Mouse (Mus musculus): ENCODE measurements around the gene Adgrg3.
A peak's percentile ranks its signal among the peaks of the same experiment; 100 is the strongest.

Adgrg3 gene

DNA sequence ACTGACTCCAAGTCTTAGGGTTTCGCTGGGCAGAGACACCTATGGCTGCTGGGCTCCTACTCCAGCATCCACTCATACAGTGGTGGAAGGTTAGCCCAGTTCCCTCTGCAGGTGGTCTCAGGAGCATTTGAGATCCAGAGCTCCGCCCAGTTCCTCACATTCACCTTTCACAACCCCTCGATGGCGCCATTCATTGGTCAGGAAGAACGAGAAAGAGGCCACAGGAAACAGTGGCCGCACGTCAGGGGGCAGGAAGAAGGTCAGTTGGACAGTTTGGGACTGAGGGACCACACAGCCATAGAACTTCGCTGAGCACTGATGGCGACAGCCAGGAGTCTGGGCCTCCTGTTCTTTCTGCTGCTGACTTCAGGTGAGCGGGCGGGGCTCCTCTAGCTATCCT is at the start of gene Adgrg3:
Gene Adgrg3, plus strand, starts transcription at position 242 of the 400 bp plus-strand sequence.
- DNase-seq (ENCODE audit: low spot score), result no peak

DNA sequence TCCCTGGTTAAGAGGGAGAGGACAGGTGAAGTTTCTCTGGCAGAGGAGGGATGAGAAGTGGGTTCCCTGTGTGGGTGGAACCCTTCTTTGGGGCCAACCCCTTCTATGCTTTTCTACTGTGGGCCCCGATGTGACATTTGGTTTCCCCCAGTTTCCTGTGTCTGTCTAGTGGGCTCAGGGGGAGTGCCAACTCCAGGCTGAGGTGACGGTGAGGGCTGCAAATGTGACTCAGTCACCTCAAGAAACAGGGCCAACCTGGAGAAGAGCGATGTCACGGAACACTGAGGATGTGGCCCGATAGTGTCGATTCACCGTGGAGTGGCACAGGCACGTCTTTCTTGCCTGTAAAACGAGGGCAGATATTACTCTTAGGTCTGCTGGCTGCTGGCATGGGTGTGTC is 44.2 kb upstream of the Adgrg3 start:
- no peak for DNase-seq (ENCODE audit: low spot score)

DNA sequence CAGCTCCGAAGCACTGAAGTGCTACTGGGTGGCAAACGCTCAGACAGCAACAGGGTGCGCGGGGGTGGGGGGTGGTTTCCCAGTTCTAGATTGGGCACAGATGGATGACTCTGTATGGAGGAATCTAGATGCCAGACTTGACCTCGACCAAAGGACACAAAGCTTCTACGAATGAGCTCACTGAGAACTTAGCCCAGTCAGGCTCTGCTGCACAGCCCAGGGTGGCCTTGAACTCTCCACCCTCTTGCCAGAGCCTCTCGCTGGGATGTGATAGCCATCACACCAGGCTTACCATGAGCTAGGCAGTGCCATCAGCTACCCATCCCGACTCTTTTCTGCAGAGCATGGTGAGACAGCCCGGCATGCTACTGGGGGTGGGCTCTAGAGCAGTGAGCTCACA is 43.7 kb upstream of the Adgrg3 start:
- no peak for DNase-seq (ENCODE audit: low spot score)

DNA sequence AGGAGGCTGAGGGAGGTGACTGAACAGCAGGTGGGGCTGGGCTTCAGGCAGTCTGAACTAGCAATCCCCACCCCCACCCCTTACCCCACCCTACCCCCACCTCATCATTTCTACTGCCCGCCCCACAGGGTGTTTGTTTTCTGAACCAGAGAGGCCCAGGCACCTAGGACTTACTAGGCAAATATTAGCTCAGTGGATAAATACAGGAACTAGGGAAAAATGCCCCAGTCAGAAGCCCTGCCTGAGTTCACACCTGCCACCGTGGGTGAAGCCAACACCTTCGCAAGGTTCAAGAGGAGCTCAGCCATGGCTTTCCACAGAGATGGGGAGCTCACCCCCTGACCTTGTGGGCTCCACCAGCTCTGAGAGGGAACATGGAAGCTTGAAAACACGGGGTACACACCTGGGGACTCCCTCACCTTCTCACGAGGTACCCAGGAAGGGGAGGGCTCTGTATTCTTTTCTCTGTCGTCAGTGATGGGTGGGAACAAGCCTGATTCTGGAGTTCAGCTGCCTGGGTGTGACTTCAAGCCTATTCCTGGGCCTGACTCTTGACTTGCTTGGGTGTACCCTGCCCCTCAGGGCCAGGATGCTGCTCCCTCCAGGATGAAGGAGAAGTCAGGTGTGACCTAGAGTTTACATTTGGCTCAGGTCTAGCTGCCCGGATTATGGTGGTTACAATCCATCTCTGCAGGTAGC is 42.9 kb upstream of the Adgrg3 start, which contains the start of gene Adgrg1:
Gene Adgrg1, plus strand, starts transcription at position 285 of the 699 bp plus-strand sequence.
- no peak for DNase-seq (ENCODE audit: low spot score)

DNA sequence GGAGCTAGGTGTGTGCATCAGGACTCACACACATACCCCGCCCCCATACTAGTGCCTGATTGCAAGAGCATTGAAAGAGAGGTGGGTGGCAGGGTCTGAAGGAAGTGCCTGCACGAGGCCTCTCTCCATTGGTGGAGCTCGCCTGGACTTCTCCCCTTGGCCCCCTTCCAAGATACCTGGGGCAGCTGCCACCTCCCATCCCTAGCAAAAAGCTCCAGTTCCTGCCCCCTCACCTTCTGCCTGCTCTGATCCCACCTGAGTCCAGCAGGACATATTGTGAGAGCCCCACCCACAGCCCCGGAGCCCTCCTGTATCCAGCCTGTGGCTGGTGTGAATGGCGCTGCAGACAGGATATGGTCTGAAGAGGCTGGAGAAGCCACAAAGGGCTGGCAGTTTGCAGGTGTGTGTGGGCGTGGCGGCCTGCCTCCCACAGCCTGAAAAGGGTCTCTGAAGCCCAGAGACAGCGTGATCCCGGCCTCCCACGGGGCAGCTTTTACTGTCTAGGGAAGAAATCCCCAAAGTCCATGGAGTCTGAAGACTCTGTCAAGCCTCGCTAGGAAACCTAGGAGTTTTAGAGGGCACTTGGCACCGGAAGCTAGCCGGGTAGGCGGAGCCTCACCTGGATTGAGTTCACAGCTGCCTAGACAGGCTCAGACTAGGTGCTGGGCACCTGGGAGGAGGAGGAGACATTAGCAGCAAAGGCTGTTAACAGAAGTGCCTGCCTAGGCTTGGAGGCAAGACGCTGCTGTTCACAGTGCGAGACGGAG is 40.7 kb upstream of the Adgrg3 start:
- DNase-seq (ENCODE audit: low spot score), result no peak

DNA sequence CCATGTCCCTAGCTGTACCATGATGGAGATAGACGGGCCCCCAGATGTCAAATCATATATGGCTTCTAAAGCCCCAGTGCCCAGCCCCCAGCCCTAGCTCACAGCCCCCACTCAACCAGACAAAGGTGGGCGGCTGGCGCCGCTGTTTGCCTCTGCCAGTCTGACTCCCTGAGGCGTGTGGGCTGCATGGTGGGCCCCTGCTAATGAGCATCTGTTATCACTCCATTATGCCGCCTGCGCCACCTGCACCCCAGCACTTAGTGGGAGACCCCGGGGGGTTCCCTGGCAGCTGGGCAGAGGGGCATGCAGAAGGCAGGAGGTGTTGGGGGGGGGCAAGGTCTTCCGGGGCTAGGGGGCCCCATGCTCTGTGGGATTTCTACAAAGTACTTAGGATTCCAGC is 39.4 kb upstream of the Adgrg3 start:
- DNase-seq (ENCODE audit: low spot score), result no peak

DNA sequence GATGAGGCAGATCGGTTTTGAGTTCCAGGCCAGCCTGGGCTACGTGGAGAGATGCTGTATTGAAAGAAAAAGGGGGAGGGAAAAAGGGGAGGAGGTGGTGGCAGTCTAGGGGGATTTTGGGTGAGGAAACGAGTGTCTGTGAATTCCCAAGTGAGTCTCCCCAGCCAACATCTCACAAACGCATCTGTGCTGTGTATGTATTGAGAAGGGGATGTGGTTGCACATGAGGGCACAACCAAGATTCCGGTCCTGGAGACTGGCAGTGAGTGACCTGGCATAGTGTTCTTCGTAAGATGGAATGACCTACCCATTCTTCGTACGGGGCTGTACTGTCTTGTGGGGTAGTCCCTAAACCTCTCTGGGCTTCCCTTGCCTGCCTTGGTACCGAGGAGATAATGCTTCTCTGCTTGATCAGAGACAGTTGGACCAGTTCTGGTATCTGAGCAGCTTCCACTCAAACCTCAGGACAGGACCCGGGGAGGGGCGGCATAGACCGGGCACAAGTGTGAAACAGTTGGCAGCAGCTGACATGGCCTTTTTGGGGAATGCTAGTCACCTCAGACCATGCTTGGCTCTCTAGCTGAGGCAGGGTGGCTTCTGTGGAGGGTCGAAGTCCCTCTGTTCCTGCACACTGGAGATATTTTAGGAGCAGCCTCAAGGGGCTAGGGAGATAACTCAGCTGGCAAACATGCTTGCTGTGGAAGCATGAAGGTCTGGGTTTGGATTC is 38.7 kb upstream of the Adgrg3 start:
- DNase-seq (ENCODE audit: low spot score), result no peak

DNA sequence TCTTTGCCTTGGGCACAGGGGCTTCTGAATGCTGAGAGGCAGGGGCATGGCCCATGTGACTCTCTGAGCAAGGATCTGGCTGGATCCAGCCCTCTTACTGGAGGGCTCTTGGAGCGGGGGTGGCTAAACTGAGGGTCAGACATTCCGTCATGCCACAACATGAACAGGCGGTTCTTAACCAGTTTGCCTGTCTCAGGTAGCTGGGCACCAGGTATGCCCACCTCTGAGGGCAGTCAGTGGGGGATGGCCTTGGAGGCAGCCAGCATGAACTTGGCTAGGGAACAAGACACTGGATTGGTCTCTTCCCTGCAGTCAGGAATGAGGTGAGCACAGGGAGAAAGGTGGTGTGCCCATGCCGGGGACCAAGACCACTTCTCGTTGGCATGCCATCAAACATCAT is 37.3 kb upstream of the Adgrg3 start:
- DNase-seq (ENCODE audit: low spot score), result no peak

DNA sequence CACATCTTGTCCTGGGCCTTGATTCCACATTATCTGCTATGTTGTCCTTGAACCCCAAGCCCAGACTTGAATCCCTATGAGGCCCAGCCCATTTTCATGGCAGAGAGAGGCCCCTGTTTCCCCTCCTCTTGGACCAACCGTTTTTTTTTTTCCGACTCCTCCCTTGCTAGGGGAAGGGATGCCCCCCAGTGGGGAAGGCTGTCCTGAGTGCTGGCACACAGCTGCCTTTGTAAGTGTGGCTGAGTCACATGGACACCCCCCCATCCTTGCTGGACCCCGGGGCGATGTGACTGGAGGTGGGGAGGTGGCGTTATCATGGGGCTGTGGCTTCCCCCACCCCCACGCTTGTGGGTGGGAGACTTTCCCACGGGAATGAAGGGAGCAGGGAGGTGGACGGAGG is 36.5 kb upstream of the Adgrg3 start:
- no peak for DNase-seq (ENCODE audit: low spot score)

DNA sequence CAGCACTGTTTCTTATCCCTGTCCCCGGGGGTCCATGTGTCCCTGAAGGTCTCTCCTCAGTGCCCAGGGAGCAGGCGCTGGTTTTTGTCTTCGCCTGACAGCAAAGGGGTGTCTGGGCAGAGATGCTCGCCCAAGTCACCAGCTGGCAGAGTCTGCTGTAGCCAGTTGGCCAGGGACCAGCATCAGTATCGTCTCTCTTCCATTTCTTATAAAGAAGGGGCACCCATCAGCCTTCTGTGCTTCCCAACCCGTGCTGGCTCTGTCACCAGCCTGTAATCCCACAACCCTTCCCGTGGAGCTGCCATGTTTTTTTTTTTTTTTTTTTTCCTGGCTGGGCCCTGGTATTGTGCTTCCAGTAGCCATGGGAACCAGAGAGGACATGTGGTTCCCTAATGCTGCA is 35.6 kb upstream of the Adgrg3 start:
- DNase-seq (ENCODE audit: low spot score), result no peak

DNA sequence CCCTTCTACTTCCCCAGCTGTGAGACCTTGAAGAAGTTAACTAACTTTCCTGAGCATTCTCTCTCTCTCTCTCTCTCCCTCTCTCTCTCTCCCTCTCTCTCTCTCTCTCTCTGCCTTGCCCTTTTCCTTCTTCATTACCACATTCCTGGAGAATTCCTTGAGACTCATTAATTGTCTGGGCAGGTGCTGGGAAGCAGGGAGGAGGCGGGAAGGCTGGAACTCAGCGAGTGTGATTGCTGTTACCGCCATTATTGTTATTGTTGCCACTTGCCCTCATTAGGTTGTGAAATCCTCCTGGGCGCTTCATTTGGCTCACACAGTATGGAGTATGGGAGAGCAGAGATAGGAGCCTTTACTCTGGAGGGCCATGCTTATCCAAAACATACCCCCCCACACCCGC is 34.3 kb upstream of the Adgrg3 start:
- no peak for DNase-seq (ENCODE audit: low spot score)

DNA sequence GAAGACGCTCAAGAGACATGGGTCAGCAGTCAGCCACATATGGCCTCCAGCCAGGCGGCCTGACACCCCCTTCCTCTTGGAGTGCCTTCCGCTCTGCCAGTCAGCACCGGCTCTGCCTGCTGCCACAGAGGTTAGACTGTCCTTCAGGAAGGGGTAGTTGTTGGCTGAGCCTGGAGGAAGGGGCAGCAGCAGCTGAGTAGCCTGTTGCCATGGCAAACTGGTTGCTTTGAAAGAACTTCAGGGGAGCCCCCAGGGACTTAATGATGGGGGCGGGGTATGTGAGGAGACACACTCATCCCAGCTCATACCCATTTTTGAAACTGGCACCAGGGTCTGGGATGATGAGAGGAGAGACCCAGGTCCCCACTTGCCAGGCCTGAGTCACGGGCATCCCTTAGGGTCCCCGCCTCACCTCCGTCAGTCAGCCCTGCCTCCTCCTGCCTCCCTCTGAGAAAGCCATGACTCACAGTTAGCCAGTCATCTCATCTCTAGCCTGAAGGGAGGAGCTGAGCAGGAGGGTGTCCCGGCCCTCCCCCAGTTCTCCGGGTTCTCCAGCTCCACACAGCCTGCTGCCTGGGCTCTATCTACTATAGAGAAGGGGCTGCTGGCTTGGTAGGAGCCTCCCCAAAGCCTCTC is 33.5 kb upstream of the Adgrg3 start:
- peak; percentile 86 for DNase-seq (ENCODE audit: low spot score)

DNA sequence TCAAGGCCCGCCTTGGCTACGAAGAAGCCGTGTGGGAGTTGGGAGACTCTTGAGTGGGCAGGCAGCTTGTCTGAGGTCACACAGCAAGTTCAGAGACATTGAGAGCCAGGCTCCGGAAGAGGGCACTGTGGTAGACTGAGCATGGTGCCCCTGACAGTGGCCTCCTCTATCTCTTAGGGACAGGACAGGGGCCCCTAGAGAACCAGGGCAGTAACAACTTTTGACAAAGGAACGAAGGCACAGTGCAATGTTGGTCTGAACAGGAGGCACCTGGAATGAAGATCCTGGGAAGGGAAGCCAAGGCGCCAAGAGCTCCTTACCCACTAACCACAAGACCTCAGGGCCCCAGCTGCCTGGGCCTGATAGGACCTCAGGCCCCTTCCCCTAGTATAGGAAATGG is 32.5 kb upstream of the Adgrg3 start:
- DNase-seq (ENCODE audit: low spot score), result peak; percentile 65

DNA sequence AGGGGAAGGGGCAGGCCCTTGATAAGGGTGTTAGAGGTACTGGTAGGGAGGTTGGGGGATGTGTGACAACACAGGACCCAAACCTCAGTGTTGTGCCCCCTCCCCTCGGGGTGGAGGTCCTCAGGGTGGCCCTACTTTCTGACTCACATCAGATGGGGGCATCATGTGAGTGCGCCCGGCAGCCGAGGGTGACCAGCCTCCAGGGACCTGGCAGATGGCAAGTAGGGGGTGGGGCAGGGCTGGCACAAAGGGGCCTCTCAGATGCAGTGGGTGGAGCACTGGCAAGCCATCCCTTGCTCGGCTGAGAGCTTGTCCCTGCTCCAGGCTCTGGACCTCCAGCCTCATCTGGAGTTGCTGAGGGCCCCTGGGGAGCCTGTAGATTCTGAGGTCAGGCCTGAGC is 30.8 kb upstream of the Adgrg3 start:
- DNase-seq (ENCODE audit: low spot score), result no peak

DNA sequence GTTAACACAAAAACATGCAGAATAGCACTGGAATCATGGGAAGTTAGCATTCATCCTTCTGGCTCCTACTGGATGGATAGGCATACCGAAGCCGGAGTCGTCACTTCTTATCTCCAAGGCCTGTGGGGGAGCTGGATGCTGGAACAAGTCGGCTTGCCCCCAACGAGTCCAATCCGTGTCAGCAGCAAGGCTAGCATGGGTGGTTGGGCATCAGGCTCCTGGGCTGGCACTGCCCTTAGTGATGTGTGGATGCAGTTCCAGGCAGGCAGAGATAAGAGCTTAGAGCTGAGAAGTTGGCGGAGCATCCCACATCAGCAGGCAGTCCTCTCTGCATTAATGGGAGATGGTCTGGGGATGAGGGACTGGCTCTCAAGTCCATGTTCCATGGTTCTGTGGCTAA is 29.9 kb upstream of the Adgrg3 start:
- no peak for DNase-seq (ENCODE audit: low spot score)

DNA sequence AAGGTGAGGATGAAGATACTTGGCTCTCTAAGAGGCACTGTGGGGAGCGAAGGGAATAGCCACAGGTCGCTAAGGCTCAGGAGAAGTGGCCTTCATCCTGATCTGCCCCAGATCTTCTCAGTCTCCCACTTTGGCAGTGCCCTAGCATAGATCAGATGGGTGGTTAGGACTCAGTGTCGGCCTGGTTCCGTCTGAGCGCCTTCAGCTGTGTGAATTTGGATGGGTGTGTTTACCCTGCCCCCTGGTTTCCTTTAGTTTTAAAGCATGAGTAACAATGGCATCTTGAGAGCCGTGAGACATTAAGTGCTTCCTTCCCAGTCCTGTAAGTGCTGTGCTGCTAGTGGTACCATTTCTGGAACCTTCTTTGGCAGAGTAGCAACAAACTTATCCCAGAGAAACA is 28.9 kb upstream of the Adgrg3 start:
- no peak for DNase-seq (ENCODE audit: low spot score)

DNA sequence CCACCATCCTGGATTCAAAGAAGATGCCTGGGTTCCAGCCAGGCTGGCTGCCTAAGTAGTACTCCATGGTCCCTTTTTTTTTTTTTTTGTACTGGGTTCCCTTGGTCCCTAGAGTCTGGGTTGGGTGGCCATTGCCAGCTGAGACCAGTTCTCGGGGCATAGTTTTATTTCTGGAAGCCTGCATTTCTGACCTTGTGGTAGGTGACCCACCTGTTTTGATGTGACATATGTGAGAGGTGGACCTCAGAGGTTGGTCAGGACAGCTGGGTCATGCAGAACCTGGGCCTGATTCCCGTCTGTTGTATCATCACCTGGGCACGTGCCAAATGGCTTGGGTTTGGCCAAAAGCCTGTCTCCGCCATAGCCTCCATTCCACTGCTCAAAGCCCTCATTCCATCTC is 27.8 kb upstream of the Adgrg3 start:
- no peak for DNase-seq (ENCODE audit: low spot score)

DNA sequence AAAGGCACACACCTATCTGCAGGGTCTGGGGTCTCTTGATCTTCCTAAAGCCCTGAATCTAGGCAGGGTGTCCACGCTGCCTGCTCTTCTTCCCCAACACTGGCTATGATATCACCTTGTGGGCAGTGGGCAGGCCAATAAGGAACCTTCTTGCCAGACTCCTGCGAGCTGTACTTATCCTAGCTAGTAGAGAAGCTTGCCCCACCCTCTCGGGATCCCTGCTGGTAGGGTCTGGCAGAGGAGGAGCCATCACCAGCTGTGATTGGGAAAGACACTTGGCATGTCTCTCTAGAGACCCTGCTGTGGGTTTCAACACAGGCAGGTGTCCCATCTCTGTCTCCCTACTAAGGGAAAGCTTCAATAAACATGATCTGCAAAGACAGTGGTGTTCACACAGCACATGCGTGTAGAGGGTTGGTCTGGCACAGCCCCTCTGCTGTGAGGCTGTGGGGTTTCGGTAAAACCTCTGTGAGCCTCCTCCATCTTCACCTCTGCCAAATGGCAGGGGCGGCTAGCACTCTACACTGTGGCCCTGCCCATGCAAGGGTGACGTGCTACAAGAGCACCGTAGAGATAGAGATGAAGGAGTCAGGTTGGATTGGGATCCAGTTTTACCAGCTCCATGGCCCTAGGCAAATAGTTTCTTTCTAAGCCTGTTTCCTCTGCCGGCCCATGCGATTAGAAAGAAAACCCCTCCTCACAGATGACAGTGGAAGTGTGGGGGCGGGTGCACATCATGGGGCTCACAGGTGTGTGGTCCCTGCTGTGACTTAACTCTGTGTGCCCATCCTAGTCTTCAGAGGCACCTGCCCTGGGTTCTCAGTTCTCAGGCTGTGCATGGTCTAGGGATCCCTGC is 26.7 kb upstream of the Adgrg3 start:
- DNase-seq (ENCODE audit: low spot score), result no peak

DNA sequence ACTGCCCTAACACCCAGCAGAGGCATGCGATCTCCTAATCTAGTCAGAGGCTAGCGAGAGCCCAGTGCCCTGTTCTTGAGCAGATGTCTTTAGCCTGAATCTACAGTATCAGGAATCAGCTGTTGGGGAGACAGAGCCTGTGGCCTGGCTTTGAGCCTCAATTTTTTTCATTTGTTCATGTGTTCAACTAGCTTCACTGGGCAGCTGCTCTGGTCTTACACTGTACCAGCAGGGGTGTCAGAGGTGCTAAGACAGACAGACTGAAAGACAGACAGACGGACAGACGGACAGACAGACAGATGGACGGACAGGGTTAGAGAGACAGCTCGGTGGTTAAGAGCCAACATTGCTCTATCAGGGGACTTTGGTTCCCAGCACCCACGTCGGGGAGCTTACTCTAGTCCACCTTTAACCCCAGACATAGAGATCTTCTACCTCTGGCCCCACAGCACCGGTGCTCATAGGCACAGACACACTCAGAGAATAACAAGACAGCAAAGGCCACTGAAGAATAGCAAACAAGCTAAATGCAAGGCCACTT is 26.0 kb upstream of the Adgrg3 start:
- DNase-seq (ENCODE audit: low spot score), result no peak

DNA sequence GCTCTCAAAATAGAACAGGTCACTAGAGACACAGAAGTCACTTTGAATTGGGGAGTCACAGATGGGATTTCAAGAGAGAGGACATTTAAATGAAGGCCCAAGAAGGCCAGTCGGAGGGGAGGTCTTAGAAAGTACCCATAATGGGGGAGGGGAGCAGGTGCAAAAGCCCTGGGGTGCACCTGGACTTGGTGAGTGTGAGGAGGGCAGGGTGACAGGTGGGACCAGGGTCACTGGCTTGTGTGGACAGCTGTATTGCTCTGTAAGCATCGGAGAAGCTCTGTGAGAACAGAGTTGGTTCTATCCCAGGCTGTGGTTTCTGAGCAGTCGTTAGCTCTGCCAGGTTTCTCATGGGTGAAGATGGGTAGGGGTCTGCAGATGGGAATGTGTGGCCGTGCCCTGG is 25.5 kb upstream of the Adgrg3 start:
- DNase-seq (ENCODE audit: low spot score), result no peak

DNA sequence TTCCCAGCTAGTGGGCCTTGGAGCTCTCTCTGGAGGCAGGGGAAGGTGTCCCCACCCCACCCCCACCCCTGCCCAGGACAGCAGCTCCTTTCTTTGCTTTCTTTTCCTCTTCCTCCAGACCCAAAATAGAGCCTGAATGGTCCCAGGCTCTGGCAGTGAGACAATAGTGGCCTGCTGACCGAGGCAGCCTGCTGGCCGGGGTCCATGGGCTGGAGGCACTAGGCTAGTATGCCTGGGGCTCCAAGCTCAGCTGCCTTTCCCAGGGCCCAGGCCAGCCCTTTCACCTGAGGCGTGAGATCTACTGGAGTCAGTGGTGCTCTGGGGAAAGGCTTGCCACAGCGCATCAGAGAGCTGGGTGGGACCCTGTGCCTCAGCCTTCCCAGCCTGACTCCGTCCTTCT is 25.0 kb upstream of the Adgrg3 start:
- DNase-seq (ENCODE audit: low spot score), result no peak

All from c-Kit-positive CD71-positive TER-119-positive erythroid progenitor cells, embryonic 14.5 days (primary cell).